Mouse (Mus musculus): Measurements from ENCODE around the gene Moap1. TPM values are rescaled to one million over a fixed set of nuclear protein-coding genes. Genes with fewer than 3 reads are reported as not detected.

The Moap1 gene
- polyA plus RNA-seq, 1 experiment from 2014 or later: 21.1 TPM

GRCm38 (mm10) chr12:102772676-102773075 is 29.2 kb upstream of the Moap1 start:
- 95% methylated on average over 5 of the region's 5 CpGs for WGBS (ENCODE audit: insufficient replicate concordance)
- ATAC-seq (replicated peaks; ENCODE audit: insufficient number of reproducible peaks, low FRiP score, low TSS enrichment): no peak
- H3K36me3 ChIP-seq (ENCODE audit: control insufficient read depth, insufficient read depth, low read length): peaks cover 47% of the 10 kb centered on the region

GRCm38 (mm10) chr12:102771601-102772000 is 28.1 kb upstream of the Moap1 start:
- Histone ChIP-seq H3K9me3 (replicated peaks; ENCODE audit: control insufficient read depth, low read length) (no peaks in the 10 kb centered on the region), H3K27ac (ENCODE audit: low read depth, low read length) (no peak overlapping the region), H3K9ac (ENCODE audit: low read depth, low read length) (no peak overlapping the region), H3K4me2 (no peak overlapping the region), H3K36me3 (ENCODE audit: control insufficient read depth, insufficient read depth, low read length) (peaks cover 49% of the 10 kb centered on the region), H3K27me3 (ENCODE audit: control insufficient read depth, insufficient read depth, low read length) (no peaks in the 10 kb centered on the region), H3K4me3 (ENCODE audit: low read depth, low read length) (no peak overlapping the region), H3K4me1 (ENCODE audit: control insufficient read depth, insufficient read depth, low read length) (no peaks in the 10 kb centered on the region)
- no peak for ATAC-seq (replicated peaks; ENCODE audit: insufficient number of reproducible peaks, low FRiP score, low TSS enrichment)
- 96% methylated on average over 8 of the region's 8 CpGs for WGBS (ENCODE audit: insufficient replicate concordance)

More at GRCm38 (mm10) chr12:102772676-102773075, 29.2 kb upstream of the Moap1 start:
- H3K9me3 ChIP-seq (replicated peaks; ENCODE audit: control insufficient read depth, low read length): no peaks in the 10 kb centered on the region
- H3K9ac ChIP-seq (ENCODE audit: low read depth, low read length): no peak overlapping the region
- no peaks in the 10 kb centered on the region for H3K4me1 ChIP-seq (ENCODE audit: control insufficient read depth, insufficient read depth, low read length)
- H3K27ac ChIP-seq (ENCODE audit: low read depth, low read length): no peak overlapping the region
- H3K4me2 ChIP-seq: no peak overlapping the region
- H3K4me3 ChIP-seq (ENCODE audit: low read depth, low read length): no peak overlapping the region
- H3K27me3 ChIP-seq (ENCODE audit: control insufficient read depth, insufficient read depth, low read length): no peaks in the 10 kb centered on the region

GRCm38 (mm10) chr12:102769000-102769399 is 25.5 kb upstream of the Moap1 start:
- ATAC-seq (replicated peaks; ENCODE audit: insufficient number of reproducible peaks, low FRiP score, low TSS enrichment): no peak
- Histone ChIP-seq H3K27me3 (ENCODE audit: control insufficient read depth, insufficient read depth, low read length) (no peaks in the 10 kb centered on the region), H3K4me2 (no peak overlapping the region), H3K9ac (ENCODE audit: low read depth, low read length) (no peak overlapping the region), H3K4me1 (ENCODE audit: control insufficient read depth, insufficient read depth, low read length) (no peaks in the 10 kb centered on the region), H3K36me3 (ENCODE audit: control insufficient read depth, insufficient read depth, low read length) (peaks cover 37% of the 10 kb centered on the region), H3K4me3 (ENCODE audit: low read depth, low read length) (no peak overlapping the region), H3K27ac (ENCODE audit: low read depth, low read length) (no peak overlapping the region), H3K9me3 (replicated peaks; ENCODE audit: control insufficient read depth, low read length) (no peaks in the 10 kb centered on the region)
- 92% methylated on average over 4 of the region's 4 CpGs for WGBS (ENCODE audit: insufficient replicate concordance)

GRCm38 (mm10) chr12:102763696-102764095 is 20.2 kb upstream of the Moap1 start:
- Histone ChIP-seq H3K27me3 (ENCODE audit: control insufficient read depth, insufficient read depth, low read length) (no peaks in the 10 kb centered on the region), H3K27ac (ENCODE audit: low read depth, low read length) (no peak overlapping the region), H3K9ac (ENCODE audit: low read depth, low read length) (no peak overlapping the region), H3K4me1 (ENCODE audit: control insufficient read depth, insufficient read depth, low read length) (peaks cover 13% of the 10 kb centered on the region), H3K4me3 (ENCODE audit: low read depth, low read length) (no peak overlapping the region), H3K4me2 (no peak overlapping the region), H3K36me3 (ENCODE audit: control insufficient read depth, insufficient read depth, low read length) (peaks cover 10% of the 10 kb centered on the region; the same call in 1 of the 2 replicates), H3K9me3 (replicated peaks; ENCODE audit: control insufficient read depth, low read length) (no peaks in the 10 kb centered on the region)
- ATAC-seq (replicated peaks; ENCODE audit: insufficient number of reproducible peaks, low FRiP score, low TSS enrichment): no peak

GRCm38 (mm10) chr12:102761668-102762067 is 18.2 kb upstream of the Moap1 start:
- Histone ChIP-seq H3K9ac (ENCODE audit: low read depth, low read length) (no peak overlapping the region), H3K27ac (ENCODE audit: low read depth, low read length) (no peak overlapping the region), H3K4me3 (ENCODE audit: low read depth, low read length) (no peak overlapping the region), H3K9me3 (replicated peaks; ENCODE audit: control insufficient read depth, low read length) (no peaks in the 10 kb centered on the region), H3K27me3 (ENCODE audit: control insufficient read depth, insufficient read depth, low read length) (no peaks in the 10 kb centered on the region), H3K4me1 (ENCODE audit: control insufficient read depth, insufficient read depth, low read length) (peaks cover 14% of the 10 kb centered on the region), H3K4me2 (no peak overlapping the region), H3K36me3 (ENCODE audit: control insufficient read depth, insufficient read depth, low read length) (peaks cover 6% of the 10 kb centered on the region; the same call in 1 of the 2 replicates)
- ATAC-seq (replicated peaks; ENCODE audit: insufficient number of reproducible peaks, low FRiP score, low TSS enrichment): no peak
- 84% methylated on average over 3 of the region's 3 CpGs for WGBS (ENCODE audit: insufficient replicate concordance)

- Histone ChIP-seq H3K9me3 (replicated peaks; ENCODE audit: control insufficient read depth, low read length) (no peaks in the 10 kb centered on the region), H3K36me3 (ENCODE audit: control insufficient read depth, insufficient read depth, low read length) (0 out of 2 replicates have a peak, but pooled peaks cover 3% of the 10 kb centered on the region), H3K27ac (ENCODE audit: low read depth, low read length) (no peak overlapping the region), H3K4me3 (ENCODE audit: low read depth, low read length) (peak overlapping the region; percentile 73), H3K9ac (ENCODE audit: low read depth, low read length) (peak overlapping the region; percentile 77), H3K4me1 (ENCODE audit: control insufficient read depth, insufficient read depth, low read length) (peaks cover 20% of the 10 kb centered on the region), H3K27me3 (ENCODE audit: control insufficient read depth, insufficient read depth, low read length) (no peaks in the 10 kb centered on the region), H3K4me2 (peak overlapping the region; percentile 87)
- WGBS (ENCODE audit: insufficient replicate concordance): 3% methylated on average over 5 of the region's 5 CpGs
- ATAC-seq (replicated peaks; ENCODE audit: insufficient number of reproducible peaks, low FRiP score, low TSS enrichment): no peak
Measured at GRCm38 (mm10) chr12:102758936-102759335, 15.5 kb upstream of the Moap1 start.

GRCm38 (mm10) chr12:102758403-102758756 is 14.9 kb upstream of the Moap1 start, which contains the start of gene Gm20604:
TSS of gene Gm20604 (minus strand) at chr12:102758672.
- H3K36me3 ChIP-seq (ENCODE audit: control insufficient read depth, insufficient read depth, low read length): no peaks in the 10 kb centered on the region
- ATAC-seq (replicated peaks; ENCODE audit: insufficient number of reproducible peaks, low FRiP score, low TSS enrichment): no peak
- peak within 1 kb of the TSS; percentile 87 for H3K4me2 ChIP-seq
- peaks cover 20% of the 10 kb centered on the region for H3K4me1 ChIP-seq (ENCODE audit: control insufficient read depth, insufficient read depth, low read length)
- H3K4me3 ChIP-seq (ENCODE audit: low read depth, low read length): peak within 1 kb of the TSS; percentile 73
- no peaks in the 10 kb centered on the region for H3K27me3 ChIP-seq (ENCODE audit: control insufficient read depth, insufficient read depth, low read length)
- H3K27ac ChIP-seq (ENCODE audit: low read depth, low read length): peak within 1 kb of the TSS; percentile 91
- WGBS (ENCODE audit: insufficient replicate concordance): 1% methylated on average over 10 of the region's 10 CpGs
- H3K9ac ChIP-seq (ENCODE audit: low read depth, low read length): peak within 1 kb of the TSS; percentile 78
- H3K9me3 ChIP-seq (replicated peaks; ENCODE audit: control insufficient read depth, low read length): no peaks in the 10 kb centered on the region

GRCm38 (mm10) chr12:102757689-102758402 is 14.4 kb upstream of the Moap1 start, which contains the start of the genes Gm28051, Gon7 and Ubr7:
TSS of gene Gm28051 (minus strand) at chr12:102757765.
TSS of gene Gon7 (minus strand) at chr12:102757803.
TSS of gene Ubr7 (plus strand) at chr12:102757967.
- Histone ChIP-seq H3K4me3 (ENCODE audit: low read depth, low read length) (peak within 1 kb of the TSS; percentile 73), H3K27me3 (ENCODE audit: control insufficient read depth, insufficient read depth, low read length) (no peaks in the 10 kb centered on the region), H3K9me3 (replicated peaks; ENCODE audit: control insufficient read depth, low read length) (no peaks in the 10 kb centered on the region), H3K4me2 (peak within 1 kb of the TSS; percentile 87), H3K36me3 (ENCODE audit: control insufficient read depth, insufficient read depth, low read length) (no peaks in the 10 kb centered on the region), H3K9ac (ENCODE audit: low read depth, low read length) (peak within 1 kb of the TSS; percentile 78), H3K4me1 (ENCODE audit: control insufficient read depth, insufficient read depth, low read length) (peaks cover 20% of the 10 kb centered on the region), H3K27ac (ENCODE audit: low read depth, low read length) (peak within 1 kb of the TSS; percentile 91)
- ATAC-seq (replicated peaks; ENCODE audit: insufficient number of reproducible peaks, low FRiP score, low TSS enrichment): peak; percentile 92
- under 1% methylated on average over 68 of the region's 73 CpGs for WGBS (ENCODE audit: insufficient replicate concordance)
